Mouse (Mus musculus): ENCODE measurements around the gene Nt5m. TPM values are rescaled to one million over a fixed set of nuclear protein-coding genes. Genes with fewer than 3 reads are reported as not detected.

Nt5m gene
- polyA plus RNA-seq, 1 experiment from 2014 or later, result 43.0 TPM

DNA sequence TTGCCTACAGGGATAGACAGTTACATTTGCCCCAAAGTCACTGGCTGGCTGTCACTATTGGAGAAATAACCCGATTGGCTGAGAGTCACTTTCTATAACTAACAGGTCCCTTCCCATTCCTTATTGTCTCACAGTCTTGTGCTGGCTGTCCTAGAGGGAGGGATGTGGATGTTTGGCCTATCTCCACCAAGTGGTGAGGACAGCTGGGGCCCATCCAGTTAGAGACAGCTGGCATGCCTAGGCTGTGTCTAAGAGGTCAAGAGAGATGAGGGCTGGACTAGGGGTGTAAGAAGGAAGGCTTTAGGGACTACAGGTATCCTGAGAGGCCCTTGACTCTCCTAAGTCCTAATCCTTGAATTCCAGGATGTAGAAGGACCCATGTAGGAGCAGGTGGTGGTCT lies 72.3 kb downstream of the Nt5m start:
- H3K9me3 ChIP-seq, result no peaks in the 10 kb centered on the region
- H3K27ac ChIP-seq, result no peak overlapping the region
- no peaks in the 10 kb centered on the region for H3K27me3 ChIP-seq
- no peaks in the 10 kb centered on the region for H3K36me3 ChIP-seq
- 89% methylated on average over 1 of the region's 1 CpGs for WGBS
- H3K4me2 ChIP-seq (replicated peaks), result no peak overlapping the region
- ATAC-seq (ENCODE audit: insufficient number of reproducible peaks, insufficient read depth, low FRiP score, low TSS enrichment), result no peak
- no peak overlapping the region for H3K9ac ChIP-seq
- H3K4me3 ChIP-seq, result no peak overlapping the region
- H3K4me1 ChIP-seq, result no peaks in the 10 kb centered on the region

DNA sequence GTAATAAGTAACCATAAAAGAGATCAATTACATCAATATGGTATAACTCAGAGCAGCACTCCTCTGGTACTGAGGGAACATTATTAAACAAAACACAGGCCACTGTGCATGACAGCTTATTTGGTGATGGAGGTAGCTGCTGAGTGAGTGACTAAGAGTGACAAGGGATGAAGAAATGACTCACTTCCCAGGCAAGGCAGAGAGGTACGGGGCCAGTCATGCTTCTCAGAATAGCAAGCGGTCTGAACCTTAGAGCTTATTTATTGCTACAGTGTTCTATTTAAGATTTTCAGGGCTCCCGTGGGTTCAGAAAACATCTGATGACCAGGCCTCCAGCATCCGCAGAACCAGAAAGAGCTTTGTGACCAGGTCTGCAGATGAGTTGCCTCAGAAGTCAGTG lies 74.5 kb downstream of the Nt5m start:
- Histone ChIP-seq H3K4me3 (no peak overlapping the region), H3K27ac (no peak overlapping the region), H3K4me1 (no peaks in the 10 kb centered on the region), H3K27me3 (no peaks in the 10 kb centered on the region), H3K9ac (no peak overlapping the region), H3K9me3 (no peaks in the 10 kb centered on the region), H3K36me3 (no peaks in the 10 kb centered on the region), H3K4me2 (replicated peaks) (no peak overlapping the region)
- 80% methylated on average over 4 of the region's 4 CpGs for WGBS
- no peak for ATAC-seq (ENCODE audit: insufficient number of reproducible peaks, insufficient read depth, low FRiP score, low TSS enrichment)

DNA sequence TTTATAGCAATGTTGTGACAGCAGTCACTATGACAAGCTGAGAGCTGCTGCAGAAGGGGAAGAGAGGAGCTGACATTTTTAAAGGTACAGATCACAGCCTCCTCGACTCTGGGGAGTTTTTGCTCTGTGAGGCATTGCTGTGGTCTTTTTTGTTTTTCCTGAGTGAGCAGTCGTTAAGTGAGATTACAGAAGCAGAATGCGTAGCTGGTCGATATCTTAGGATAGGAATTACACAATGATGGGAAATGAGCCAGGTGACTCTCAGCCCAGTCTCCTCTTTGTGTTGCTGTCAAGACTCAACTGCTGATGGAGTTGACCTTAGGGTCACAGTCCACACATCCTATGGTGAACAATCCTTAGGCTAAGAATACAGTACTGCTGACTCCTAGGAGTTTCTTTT lies 78.8 kb downstream of the Nt5m start:
- WGBS, result 50% methylated on average over 4 of the region's 4 CpGs
- no peak for ATAC-seq (ENCODE audit: insufficient number of reproducible peaks, insufficient read depth, low FRiP score, low TSS enrichment)

DNA sequence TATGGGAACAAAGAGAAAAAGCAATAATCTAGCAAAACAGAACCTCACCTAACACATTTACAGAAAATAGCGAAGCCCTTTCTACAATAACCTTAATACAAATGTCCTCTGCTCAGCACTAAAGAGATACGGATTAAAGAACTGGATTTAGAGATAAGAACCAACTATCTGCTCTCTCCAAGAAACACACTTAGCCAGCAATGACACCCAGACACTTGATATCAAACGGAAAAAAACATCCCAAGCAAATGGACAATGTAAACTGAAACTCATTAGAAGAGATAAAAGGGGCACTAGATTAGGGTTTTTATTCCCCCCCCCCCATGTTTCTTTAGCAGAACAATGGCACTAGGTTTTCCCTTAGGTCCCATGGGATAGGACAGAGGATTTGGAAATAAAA lies 80.2 kb downstream of the Nt5m start:
- H3K4me2 ChIP-seq (replicated peaks), result no peak overlapping the region
- no peak overlapping the region for H3K27ac ChIP-seq
- H3K4me3 ChIP-seq, result no peak overlapping the region
- H3K9me3 ChIP-seq, result no peaks in the 10 kb centered on the region
- H3K36me3 ChIP-seq, result no peaks in the 10 kb centered on the region
- WGBS, result 69% methylated on average over 3 of the region's 3 CpGs
- H3K9ac ChIP-seq, result no peak overlapping the region
- no peaks in the 10 kb centered on the region; the same call in 1 of the 2 replicates for H3K27me3 ChIP-seq
- no peak for ATAC-seq (ENCODE audit: insufficient number of reproducible peaks, insufficient read depth, low FRiP score, low TSS enrichment)
- no peaks in the 10 kb centered on the region for H3K4me1 ChIP-seq

More for the DNA sequence above, 78.8 kb downstream of the Nt5m start:
- H3K36me3 ChIP-seq, result no peaks in the 10 kb centered on the region
- H3K27ac ChIP-seq, result no peak overlapping the region
- no peaks in the 10 kb centered on the region for H3K4me1 ChIP-seq
- H3K9me3 ChIP-seq, result no peaks in the 10 kb centered on the region
- no peak overlapping the region for H3K9ac ChIP-seq
- no peak overlapping the region for H3K4me3 ChIP-seq
- H3K27me3 ChIP-seq, result no peaks in the 10 kb centered on the region; the same call in 1 of the 2 replicates
- no peak overlapping the region for H3K4me2 ChIP-seq (replicated peaks)

DNA sequence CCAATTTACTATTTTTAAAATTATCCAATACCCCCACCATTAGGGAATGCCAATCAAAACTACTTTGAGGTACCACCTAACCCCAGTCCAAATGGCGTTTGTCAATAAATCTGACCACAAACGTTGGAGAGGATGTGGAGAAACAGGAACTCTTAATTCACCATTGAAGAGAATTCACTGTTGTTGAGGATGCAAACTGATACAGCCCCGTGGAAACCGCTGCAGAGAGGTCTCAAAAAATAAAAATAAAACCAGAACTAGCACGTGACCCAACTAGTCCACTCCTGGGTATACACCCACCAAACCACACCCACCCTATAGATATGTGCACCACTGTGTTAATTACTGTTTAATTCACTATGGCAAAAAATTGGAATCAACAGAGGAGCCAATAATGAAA lies 81.1 kb downstream of the Nt5m start:
- Histone ChIP-seq H3K27me3 (no peaks in the 10 kb centered on the region; the same call in 1 of the 2 replicates), H3K9me3 (no peaks in the 10 kb centered on the region), H3K4me3 (no peak overlapping the region), H3K4me1 (no peaks in the 10 kb centered on the region), H3K4me2 (replicated peaks) (no peak overlapping the region), H3K27ac (no peak overlapping the region), H3K9ac (no peak overlapping the region), H3K36me3 (no peaks in the 10 kb centered on the region)
- ATAC-seq (ENCODE audit: insufficient number of reproducible peaks, insufficient read depth, low FRiP score, low TSS enrichment), result no peak
- WGBS, result 68% methylated on average over 5 of the region's 5 CpGs

DNA sequence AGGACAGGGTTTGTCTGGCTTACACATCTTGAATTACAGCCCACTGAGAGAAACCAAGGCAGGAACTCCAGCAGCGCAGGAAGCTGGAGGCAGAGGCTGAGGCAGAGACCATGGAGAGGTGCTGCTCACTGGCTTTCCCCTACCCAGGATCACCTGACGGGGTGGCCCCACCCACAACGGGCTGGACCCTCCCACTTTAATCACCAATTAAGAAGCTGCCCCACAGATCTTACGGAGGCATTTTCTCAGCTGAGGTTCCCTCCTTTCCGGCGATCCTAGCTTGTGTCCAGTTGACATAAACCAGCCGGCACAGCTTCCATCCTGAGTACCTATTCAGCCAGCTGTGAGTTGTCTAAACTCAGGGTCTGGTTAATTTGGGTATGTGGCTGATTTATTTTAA lies 82.0 kb downstream of the Nt5m start:
- H3K4me3 ChIP-seq, result no peak overlapping the region
- WGBS, result 16% methylated on average over 7 of the region's 7 CpGs
- no peaks in the 10 kb centered on the region for H3K4me1 ChIP-seq
- no peak overlapping the region for H3K27ac ChIP-seq
- ATAC-seq (ENCODE audit: insufficient number of reproducible peaks, insufficient read depth, low FRiP score, low TSS enrichment), result no peak
- H3K4me2 ChIP-seq (replicated peaks), result no peak overlapping the region; the same call in 1 of the 2 replicates
- H3K9me3 ChIP-seq, result no peaks in the 10 kb centered on the region
- no peak overlapping the region for H3K9ac ChIP-seq
- H3K36me3 ChIP-seq, result no peaks in the 10 kb centered on the region
- H3K27me3 ChIP-seq, result no peaks in the 10 kb centered on the region; the same call in 1 of the 2 replicates

DNA sequence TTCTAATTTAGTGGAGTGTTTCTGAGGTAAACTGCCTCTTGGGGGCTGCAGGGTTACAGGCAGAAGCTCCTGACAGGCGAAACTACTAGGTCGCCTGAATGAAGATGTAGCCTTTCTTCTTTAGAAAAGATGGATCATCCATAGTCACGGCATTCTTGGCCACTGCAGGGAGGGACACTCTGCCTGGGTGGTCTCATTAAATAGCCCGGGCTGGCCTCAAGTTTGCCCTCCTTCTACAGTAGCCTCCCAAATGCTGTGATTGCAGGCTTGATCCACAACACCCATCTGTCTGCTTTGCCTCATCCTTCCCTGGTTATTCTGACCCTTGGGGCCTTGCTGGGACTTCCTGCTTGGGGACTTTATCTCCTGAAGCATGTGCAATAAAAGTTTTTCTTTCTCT lies 90.8 kb downstream of the Nt5m start:
- no peaks in the 10 kb centered on the region for H3K27me3 ChIP-seq
- H3K27ac ChIP-seq, result no peak overlapping the region
- ATAC-seq (ENCODE audit: insufficient number of reproducible peaks, insufficient read depth, low FRiP score, low TSS enrichment), result no peak
- 62% methylated on average over 4 of the region's 4 CpGs for WGBS
- H3K4me1 ChIP-seq, result no peaks in the 10 kb centered on the region; the same call in 1 of the 2 replicates
- no peak overlapping the region for H3K4me2 ChIP-seq (replicated peaks)
- no peaks in the 10 kb centered on the region for H3K9me3 ChIP-seq
- no peaks in the 10 kb centered on the region for H3K36me3 ChIP-seq
- no peak overlapping the region for H3K4me3 ChIP-seq
- H3K9ac ChIP-seq, result no peak overlapping the region

Other genes with a start within 250 kb of the Nt5m start
- gene Olfr223, start 246.2 kb upstream of the Nt5m start, polyA plus RNA-seq (2016; fragmentation: Nextera tagmentation; extraction: Ambion mirVana), result not detected in 2 replicates
- 87.9 and 109 TPM in 2 replicates for gene Mprip, start 178.1 kb upstream of the Nt5m start, polyA plus RNA-seq (2016; fragmentation: Nextera tagmentation; extraction: Ambion mirVana)
- gene Pld6, start 51.8 kb upstream of the Nt5m start, polyA plus RNA-seq (2016; fragmentation: Nextera tagmentation; extraction: Ambion mirVana), result 3.2 and 4.0 TPM in 2 replicates
- gene Flcn, start 29.4 kb upstream of the Nt5m start, polyA plus RNA-seq (2016; fragmentation: Nextera tagmentation; extraction: Ambion mirVana), result 37.0 and 39.2 TPM in 2 replicates
- 200 and 218 TPM in 2 replicates for gene Cops3, start 391 bp downstream of the Nt5m start, polyA plus RNA-seq (2016; fragmentation: Nextera tagmentation; extraction: Ambion mirVana)
- 36.7 and 38.9 TPM in 2 replicates for gene Med9, start 108.8 kb downstream of the Nt5m start, polyA plus RNA-seq (2016; fragmentation: Nextera tagmentation; extraction: Ambion mirVana)
- gene Rasd1, start 125.5 kb downstream of the Nt5m start, polyA plus RNA-seq (2016; fragmentation: Nextera tagmentation; extraction: Ambion mirVana), result 2.6 and 3.2 TPM in 2 replicates
- 4.0 and 4.8 TPM in 2 replicates for gene Pemt, start 207.0 kb downstream of the Nt5m start, polyA plus RNA-seq (2016; fragmentation: Nextera tagmentation; extraction: Ambion mirVana)